Mouse (Mus musculus): ENCODE results near the gene Dcst2. TPM values are rescaled to one million over a fixed set of nuclear protein-coding genes. Genes with fewer than 3 reads are reported as not detected.

Dcst2 gene
- polyA plus RNA-seq, 1 experiment: not detected

- H3K4me3 ChIP-seq (ENCODE audit: insufficient read depth, low read length): no peak overlapping the region
- 0 out of 2 replicates have a peak, but pooled peaks cover 7% of the 10 kb centered on the region for H3K4me1 ChIP-seq (ENCODE audit: control insufficient read depth, insufficient read depth, low read length)
- peak; percentile 39 for TF ChIP-seq POLR2A (IDR thresholded peaks at IDR 0.05; ENCODE audit: low read depth, low read length)
- peak; percentile 86 for TF ChIP-seq CTCF (IDR thresholded peaks at IDR 0.05; ENCODE audit: borderline replicate concordance, insufficient read depth, low read length)
- H3K27ac ChIP-seq (ENCODE audit: insufficient read depth, low read length): no peak overlapping the region
These were observed 16.8 kb downstream of the Dcst2 start for GRCm38 (mm10) chr3:89378394-89379067.

- H3K4me3 ChIP-seq (ENCODE audit: insufficient read depth, low read length): no peak overlapping the region
These were observed 17.8 kb downstream of the Dcst2 start for GRCm38 (mm10) chr3:89379388-89380131.

GRCm38 (mm10) chr3:89380291-89380690 lies 18.5 kb downstream of the Dcst2 start:
- no peak for TF ChIP-seq CTCF (IDR thresholded peaks at IDR 0.05; ENCODE audit: borderline replicate concordance, insufficient read depth, low read length)
- Histone ChIP-seq H3K27ac (ENCODE audit: insufficient read depth, low read length) (no peak overlapping the region), H3K4me1 (ENCODE audit: control insufficient read depth, insufficient read depth, low read length) (0 out of 2 replicates have a peak, but pooled peaks cover 7% of the 10 kb centered on the region), H3K4me3 (ENCODE audit: insufficient read depth, low read length) (no peak overlapping the region)

More at GRCm38 (mm10) chr3:89379388-89380131, 17.8 kb downstream of the Dcst2 start:
- H3K27ac ChIP-seq (ENCODE audit: insufficient read depth, low read length): no peak overlapping the region
- 0 out of 2 replicates have a peak, but pooled peaks cover 7% of the 10 kb centered on the region for H3K4me1 ChIP-seq (ENCODE audit: control insufficient read depth, insufficient read depth, low read length)
- TF ChIP-seq CTCF (IDR thresholded peaks at IDR 0.05; ENCODE audit: borderline replicate concordance, insufficient read depth, low read length): no peak
- TF ChIP-seq POLR2A (IDR thresholded peaks at IDR 0.05; ENCODE audit: low read depth, low read length): no peak

- Histone ChIP-seq H3K4me1 (ENCODE audit: control insufficient read depth, insufficient read depth, low read length) (0 out of 2 replicates have a peak, but pooled peaks cover 7% of the 10 kb centered on the region), H3K27ac (ENCODE audit: insufficient read depth, low read length) (no peak overlapping the region), H3K4me3 (ENCODE audit: insufficient read depth, low read length) (no peak overlapping the region)
- TF ChIP-seq POLR2A (IDR thresholded peaks at IDR 0.05; ENCODE audit: low read depth, low read length) (no peak), CTCF (IDR thresholded peaks at IDR 0.05; ENCODE audit: borderline replicate concordance, insufficient read depth, low read length) (no peak)
These were observed 18.9 kb downstream of the Dcst2 start for GRCm38 (mm10) chr3:89380711-89381110.

- Histone ChIP-seq H3K27ac (ENCODE audit: insufficient read depth, low read length) (no peak overlapping the region), H3K4me1 (ENCODE audit: control insufficient read depth, insufficient read depth, low read length) (0 out of 2 replicates have a peak, but pooled peaks cover 7% of the 10 kb centered on the region), H3K4me3 (ENCODE audit: insufficient read depth, low read length) (no peak overlapping the region)
- TF ChIP-seq CTCF (IDR thresholded peaks at IDR 0.05; ENCODE audit: borderline replicate concordance, insufficient read depth, low read length) (no peak), POLR2A (IDR thresholded peaks at IDR 0.05; ENCODE audit: low read depth, low read length) (no peak)
These were observed 19.5 kb downstream of the Dcst2 start for GRCm38 (mm10) chr3:89381233-89381632.

GRCm38 (mm10) chr3:89382033-89382882 lies 20.5 kb downstream of the Dcst2 start:
- TF ChIP-seq POLR2A (IDR thresholded peaks at IDR 0.05; ENCODE audit: low read depth, low read length): no peak
- no peak for TF ChIP-seq CTCF (IDR thresholded peaks at IDR 0.05; ENCODE audit: borderline replicate concordance, insufficient read depth, low read length)
- H3K4me1 ChIP-seq (ENCODE audit: control insufficient read depth, insufficient read depth, low read length): 0 out of 2 replicates have a peak, but pooled peaks cover 7% of the 10 kb centered on the region
- no peak overlapping the region for H3K4me3 ChIP-seq (ENCODE audit: insufficient read depth, low read length)
- no peak overlapping the region for H3K27ac ChIP-seq (ENCODE audit: insufficient read depth, low read length)

- Histone ChIP-seq H3K4me3 (ENCODE audit: insufficient read depth, low read length) (no peak overlapping the region), H3K27ac (ENCODE audit: insufficient read depth, low read length) (no peak overlapping the region), H3K4me1 (ENCODE audit: control insufficient read depth, insufficient read depth, low read length) (0 out of 2 replicates have a peak, but pooled peaks cover 7% of the 10 kb centered on the region)
- no peak for TF ChIP-seq POLR2A (IDR thresholded peaks at IDR 0.05; ENCODE audit: low read depth, low read length)
- TF ChIP-seq CTCF (IDR thresholded peaks at IDR 0.05; ENCODE audit: borderline replicate concordance, insufficient read depth, low read length): no peak
These were observed 21.2 kb downstream of the Dcst2 start for GRCm38 (mm10) chr3:89382950-89383349.

- TF ChIP-seq POLR2A (IDR thresholded peaks at IDR 0.05; ENCODE audit: low read depth, low read length) (no peak), CTCF (IDR thresholded peaks at IDR 0.05; ENCODE audit: borderline replicate concordance, insufficient read depth, low read length) (no peak)
- 0 out of 2 replicates have a peak, but pooled peaks cover 6% of the 10 kb centered on the region for H3K4me1 ChIP-seq (ENCODE audit: control insufficient read depth, insufficient read depth, low read length)
These were observed 22.0 kb downstream of the Dcst2 start for GRCm38 (mm10) chr3:89383651-89384255.

More at GRCm38 (mm10) chr3:89383651-89384255, 22.0 kb downstream of the Dcst2 start:
- Histone ChIP-seq H3K27ac (ENCODE audit: insufficient read depth, low read length) (no peak overlapping the region), H3K4me3 (ENCODE audit: insufficient read depth, low read length) (no peak overlapping the region)
